Mouse (Mus musculus) liver, adult 10 weeks (tissue): Measurements from ENCODE around the gene Ces2c. TPM values are rescaled to one million over a fixed set of nuclear protein-coding genes. Genes with fewer than 3 reads are reported as not detected.

Experiments
- polyA plus RNA-seq: library from polyadenylated mRNA; stranded (reverse); fragments of 350-450 nt; fragmentation: Illumina TruSeq; extraction: RNeasy Lipid Tissue Mini Kit (QIAGEN cat#74804); gene quantifications from one replicate; pipeline ENCODE4 v1.2.3, GENCODE M21; 2014; ENCODE audit warnings: low read depth, low replicate concordance

The Ces2c gene
- polyA plus RNA-seq, result 107 TPM

DNA sequence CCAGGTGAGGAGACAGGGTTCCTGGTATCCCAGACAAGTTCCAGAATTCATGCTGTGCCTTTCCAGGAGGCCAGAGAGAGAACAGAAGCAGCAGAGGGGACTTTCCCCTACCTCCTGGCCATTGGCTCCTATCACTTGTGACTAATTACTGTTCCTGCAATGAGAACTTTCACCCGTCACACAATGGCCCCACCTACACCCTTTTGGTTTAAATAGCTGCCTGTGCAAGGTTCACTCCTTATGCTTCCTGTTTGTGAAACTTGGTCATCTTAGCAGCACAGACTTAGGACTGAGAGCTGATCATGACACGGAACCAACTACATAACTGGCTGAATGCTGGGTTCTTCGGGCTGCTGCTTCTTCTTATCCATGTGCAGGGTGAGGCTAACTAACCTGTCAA lies at the start of gene Ces2c:
TSS of gene Ces2c (plus strand) at position 238 of the 400 bp plus-strand sequence.

DNA sequence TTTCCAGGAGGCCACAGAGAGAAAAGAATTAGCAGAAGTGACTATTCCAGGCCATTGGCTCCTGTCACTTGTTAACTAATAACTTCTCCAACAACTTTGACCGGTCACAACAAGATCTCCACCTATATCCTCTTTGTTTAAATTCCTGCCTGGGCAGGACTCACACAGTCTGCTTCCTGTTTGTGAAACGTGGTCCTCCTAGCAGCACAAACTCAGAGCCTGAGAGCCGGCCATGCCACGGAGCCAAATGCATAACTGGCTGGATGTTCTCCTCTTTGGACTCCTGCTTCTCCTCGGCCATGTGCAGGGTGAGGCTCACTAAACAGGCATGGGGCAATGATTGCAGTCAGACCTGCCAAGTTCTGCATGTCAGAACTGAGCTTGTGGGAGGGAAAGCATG lies 15.4 kb upstream of the Ces2c start, which contains the start of gene Ces2b:
TSS of gene Ces2b (plus strand) at position 133 of the 400 bp plus-strand sequence.

Other genes with a start within 250 kb of the Ces2c start
- not detected for gene Cdh16, start 222.7 kb upstream of the Ces2c start, polyA plus RNA-seq
- gene Rrad, start 215.7 kb upstream of the Ces2c start, polyA plus RNA-seq, result not detected
- gene Ciao2b, start 205.1 kb upstream of the Ces2c start, polyA plus RNA-seq, result 1.8 TPM
- gene Ces2a, start 113.1 kb upstream of the Ces2c start, polyA plus RNA-seq, result 141 TPM
- gene Ces2b, start 15.5 kb upstream of the Ces2c start, polyA plus RNA-seq, result 0.42 TPM
- 126 TPM for gene Ces2e, start 79.2 kb downstream of the Ces2c start, polyA plus RNA-seq
- gene Ces2f, start 100.3 kb downstream of the Ces2c start, polyA plus RNA-seq, result not detected
- gene Ces2g, start 114.7 kb downstream of the Ces2c start, polyA plus RNA-seq, result 57.8 TPM
- 0.26 TPM for gene Ces2h, start 153.8 kb downstream of the Ces2c start, polyA plus RNA-seq
- gene Ces3a, start 201.5 kb downstream of the Ces2c start, polyA plus RNA-seq, result 886 TPM
- gene Ces3b, start 236.7 kb downstream of the Ces2c start, polyA plus RNA-seq, result 265 TPM